Comparison of ENCODE assay signal across 10 mouse cellular contexts in the genomic region with DNA sequence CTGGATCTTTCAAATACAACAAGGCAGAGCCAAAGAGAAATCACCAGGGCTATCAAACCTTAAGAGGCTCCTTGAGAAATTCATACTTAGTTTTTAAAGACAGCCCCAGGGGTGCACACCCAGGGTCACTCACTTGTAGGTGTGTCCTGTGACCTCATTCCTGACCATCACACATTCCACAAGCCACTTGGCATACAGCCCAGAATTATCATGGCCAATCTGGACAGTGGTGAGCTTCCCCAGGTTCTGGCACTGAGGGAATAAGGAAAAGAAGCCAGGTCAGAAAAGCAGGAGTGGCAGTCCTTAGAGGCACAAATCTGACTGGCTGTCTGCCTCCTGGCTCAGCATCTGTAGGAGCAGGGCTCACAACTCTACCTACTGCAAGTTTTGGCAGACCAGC. TPM values are rescaled to one million over a fixed set of nuclear protein-coding genes. Genes with fewer than 3 reads are reported as not detected.
A peak's percentile ranks its signal among the peaks of the same experiment; 100 is the strongest.
DNase-seq lines count a peak whose midpoint lies in the region; ATAC-seq and TF ChIP-seq lines count a peak whose summit lies in the region.
"Had no signal": no experiment of that assay in that cellular context is flagged by ENCODE, and none has a peak within 500 bp of the region (broad histone marks: within the 10 kb centered on the region; RNA-seq: fewer than 3 reads in every experiment).

No protein-coding gene starts in this region.

- H3K36me3 ChIP-seq in liver, adult 2 months (ENCODE audit: control insufficient read depth, insufficient read depth, low read length): peaks cover 77% of the 10 kb centered on the region
- H3K36me3 ChIP-seq in liver, embryonic 11.5 days (ENCODE audit: control insufficient read depth, insufficient read depth, low read length): peaks cover 38% of the 10 kb centered on the region

- no peak overlapping the region for H3K4me3 ChIP-seq in liver, adult 2 months (ENCODE audit: insufficient read depth, low read depth, low read length)
- H3K4me3 ChIP-seq in liver, embryonic 11.5 days (ENCODE audit: low read depth, low read length): no peak overlapping the region
- H3K4me3 ChIP-seq: hindbrain, embryonic 15.5 days; midbrain, embryonic 12.5 days had no signal

- H3K4me1 ChIP-seq in liver, adult 2 months (ENCODE audit: control insufficient read depth, insufficient read depth, low read length): no peaks in the 10 kb centered on the region
- H3K4me1 ChIP-seq in liver, embryonic 11.5 days (replicated peaks; ENCODE audit: control insufficient read depth, insufficient read depth, low read length): no peaks in the 10 kb centered on the region
- H3K4me1 ChIP-seq: hindbrain, embryonic 15.5 days; midbrain, embryonic 12.5 days had no signal

- no peak for ATAC-seq in liver, embryonic 11.5 days (replicated peaks; ENCODE audit: low FRiP score)
- ATAC-seq in frontal cortex, adult (ENCODE audit: low TSS enrichment): no peak

- no peaks in the 10 kb centered on the region for H3K9me3 ChIP-seq in liver, embryonic 11.5 days (ENCODE audit: control insufficient read depth, low read length)
- H3K9me3 ChIP-seq: hindbrain, embryonic 15.5 days; midbrain, embryonic 12.5 days had no signal

- no peak overlapping the region for H3K9ac ChIP-seq in liver, adult 2 months (ENCODE audit: low read depth, low read length)
- no peak overlapping the region for H3K9ac ChIP-seq in liver, embryonic 11.5 days (ENCODE audit: low read depth, low read length)
- H3K9ac ChIP-seq: hindbrain, embryonic 15.5 days; midbrain, embryonic 12.5 days had no signal

- no peak overlapping the region for H3K4me2 ChIP-seq in liver, embryonic 11.5 days
- H3K4me2 ChIP-seq: hindbrain, embryonic 15.5 days; midbrain, embryonic 12.5 days had no signal

- TF ChIP-seq POLR2A in liver, adult 2 months (IDR thresholded peaks at IDR 0.05; ENCODE audit: extremely low read depth, insufficient read depth, low read length): no peak

- H3K27me3 ChIP-seq in liver, adult 2 months (ENCODE audit: control insufficient read depth, insufficient read depth, low read length): no peaks in the 10 kb centered on the region
- no peaks in the 10 kb centered on the region for H3K27me3 ChIP-seq in liver, embryonic 11.5 days (replicated peaks; ENCODE audit: control insufficient read depth, insufficient read depth, low read length)
- H3K27me3 ChIP-seq: hindbrain, embryonic 15.5 days; midbrain, embryonic 12.5 days had no signal

- TF ChIP-seq CTCF in liver, adult 2 months (IDR thresholded peaks at IDR 0.05; ENCODE audit: low read depth, low read length): no peak

- no peaks in the 10 kb centered on the region for H3K79me2 ChIP-seq in liver, adult 2 months (ENCODE audit: control insufficient read depth, insufficient read depth, low read length)

- H3K27ac ChIP-seq in liver, adult 2 months (replicated peaks; ENCODE audit: insufficient read depth, low read depth, low read length): no peak overlapping the region
- no peak overlapping the region for H3K27ac ChIP-seq in liver, embryonic 11.5 days (ENCODE audit: low read depth, low read length)
- H3K27ac ChIP-seq: hindbrain, embryonic 15.5 days; midbrain, embryonic 12.5 days had no signal

- DNase-seq in liver, adult 2 months (ENCODE audit: extremely low read depth, low read depth, low spot score): peak; percentile 59
- DNase-seq in liver, embryonic 11.5 days (ENCODE audit: low spot score): no peak
- DNase-seq in Muller cell, postnatal 12 days (ENCODE audit: inconsistent ontology term): peak; percentile 35
- DNase-seq in adrenal gland, postnatal 10 days: peak; percentile 49
- peak; percentile 51 to 57 for DNase-seq in kidney, postnatal 36 days
- no peak for DNase-seq in layer of hippocampus, postnatal 25 days (ENCODE audit: extremely low spot score in 1 of 2, low spot score in 1 of 2)
- DNase-seq: right cerebral cortex, postnatal 14 days had no signal

RNA-seq across cellular contexts. Expression of a gene that starts 33.4 kb away (rescaled TPM):
- total RNA-seq in liver, adult 2 months (2014; rRNA removed): under 0.01 TPM in 1 of 2 replicates, not detected in the other
- polyA plus RNA-seq in liver, adult 2 months (2012; rRNA removed): not detected in 2 replicates
- polyA plus RNA-seq in liver, embryonic 11.5 days (2014; fragmentation: Nextera tagmentation; extraction: Ambion mirVana): 0.38 and 0.44 TPM in 2 replicates
- 1 to 10 TPM in 1 of 2 experiments, under 1 TPM in 1; 0.69 to 1.1 TPM for total RNA-seq in adrenal gland, postnatal 10 days (2021)
- under 1 TPM; 0.84 to 0.94 TPM for total RNA-seq in layer of hippocampus, postnatal 25 days (2021)

Comparison
In these comparisons a context has a peak if more than half of its experiments do, and no peak if none do; other contexts are left out.
1. DNase-seq: peak in liver, adult 2 months (single experiment), Muller cell, postnatal 12 days (single experiment), adrenal gland, postnatal 10 days (single experiment) and kidney, postnatal 36 days (2 of 2); none in liver, embryonic 11.5 days (single experiment) and layer of hippocampus, postnatal 25 days (0 of 2).